Mouse (Mus musculus) central nervous system, embryonic 18 days (tissue): ENCODE measurements around the gene Nr1d2. TPM values are rescaled to one million over a fixed set of nuclear protein-coding genes. Genes with fewer than 3 reads are reported as not detected.

ENCODE experiments used
- polyA plus RNA-seq: library from polyadenylated mRNA; depleted of rRNA; stranded (reverse); fragments of >200 nt; gene quantifications from 2 replicates; pipeline ENCODE4 v1.2.3, GENCODE M21; 2012; rRNA removed

Gene Nr1d2
- 6.3 and 6.6 TPM in 2 replicates for polyA plus RNA-seq

DNA sequence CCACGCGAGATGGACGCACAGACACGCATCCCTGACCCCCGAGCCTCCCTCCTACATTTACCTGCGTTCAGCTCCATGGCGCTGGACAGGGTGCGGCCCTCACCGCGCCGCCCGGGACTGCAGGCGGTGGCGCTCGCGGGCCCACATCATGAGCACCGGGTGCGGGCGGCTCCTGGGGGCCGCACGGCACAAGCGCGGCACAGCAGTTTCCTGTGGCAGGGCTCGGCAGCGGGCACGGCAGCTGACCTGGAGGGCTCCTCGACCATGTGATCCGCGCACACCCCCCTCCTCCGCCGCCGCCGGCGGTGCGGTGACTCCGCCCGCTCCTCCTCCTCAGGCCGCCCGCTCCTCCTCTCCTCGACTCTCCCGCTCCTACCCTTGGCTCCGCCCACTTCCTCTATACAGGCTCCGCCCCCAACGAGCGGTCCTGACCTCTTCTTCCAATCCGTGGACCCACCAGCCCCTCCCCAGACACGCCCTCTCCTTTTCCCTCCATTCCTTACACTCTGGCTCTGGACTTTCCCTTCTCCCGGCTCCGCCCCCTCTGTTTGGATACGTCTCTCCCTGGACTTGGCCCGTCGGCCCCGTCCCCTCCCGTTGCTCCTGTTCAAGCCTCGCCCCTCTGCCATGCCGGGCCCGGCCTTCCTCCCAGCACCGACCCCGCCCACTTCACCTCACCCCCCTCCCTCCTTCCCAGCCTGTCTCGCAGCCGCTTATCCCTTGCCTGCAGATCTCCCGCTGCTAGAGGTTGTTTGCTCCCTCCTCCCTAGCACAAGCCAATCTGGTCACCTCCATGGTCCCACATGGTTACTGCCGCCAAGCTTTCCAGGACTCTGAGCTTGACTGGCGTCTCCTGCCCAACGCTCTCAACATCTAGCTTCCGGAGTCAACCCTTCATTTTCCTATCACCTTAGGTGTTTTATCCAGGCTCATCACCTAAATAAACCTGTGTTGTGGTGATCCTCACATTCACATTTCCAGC, at the start of gene Nr1d2:
TSS of gene Nr1d2 (minus strand) at position 378 of the 982 bp plus-strand sequence.

DNA sequence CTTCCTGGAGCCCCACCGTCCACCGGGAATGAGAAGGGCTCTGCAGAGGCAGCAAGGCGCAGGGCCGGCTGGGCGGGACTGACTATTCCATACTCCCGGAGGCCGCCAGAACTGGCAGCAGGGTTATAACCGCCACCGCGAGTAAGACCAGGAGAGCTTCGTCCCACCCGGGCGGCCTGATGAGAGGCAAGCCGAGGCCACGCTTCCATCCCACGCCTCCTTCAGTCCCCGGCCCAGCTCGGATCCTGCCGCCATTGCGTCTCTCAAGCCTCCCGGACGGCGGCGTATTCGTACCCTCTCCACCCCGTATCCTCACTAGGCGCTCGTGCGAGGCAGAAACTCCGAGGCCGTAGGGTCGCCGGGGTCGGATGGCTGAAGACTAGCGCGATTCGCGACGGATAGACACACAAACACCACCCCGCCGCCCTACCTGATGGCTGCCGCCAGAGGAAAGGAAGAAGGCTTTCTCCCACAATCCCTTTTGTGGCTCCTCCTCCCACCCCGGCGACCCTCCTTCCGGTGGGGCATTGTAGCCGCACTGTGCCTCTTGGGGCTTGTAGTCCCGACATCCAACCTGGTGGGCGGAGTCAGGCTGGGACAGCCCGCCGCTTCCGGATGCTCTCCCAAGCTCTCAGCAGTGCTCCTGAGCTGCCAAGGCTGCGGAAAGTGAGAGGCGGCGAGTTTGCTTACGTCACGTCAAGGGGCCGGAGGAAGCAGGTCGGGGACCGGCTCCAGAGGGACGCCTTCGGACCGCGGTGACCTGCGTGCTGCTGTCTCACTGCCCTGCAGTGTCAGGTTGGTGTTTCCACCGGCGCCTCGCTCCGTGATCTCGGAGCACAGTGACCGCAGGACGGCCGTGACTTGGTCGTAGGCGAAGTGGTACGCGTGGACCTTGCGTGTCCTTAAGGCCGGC, 31.9 kb upstream of the Nr1d2 start, which contains the start of the genes Nkiras1 and Rpl15:
TSS of gene Nkiras1 (plus strand) at position 608 of the 913 bp plus-strand sequence.
TSS of gene Rpl15 (minus strand) at position 863 of the 913 bp plus-strand sequence.

Other genes with a start within 250 kb of the Nr1d2 start
- gene Nkiras1, start 32.0 kb upstream of the Nr1d2 start, polyA plus RNA-seq, result 44.5 and 45.4 TPM in 2 replicates
- gene Rpl15, start 32.3 kb upstream of the Nr1d2 start, polyA plus RNA-seq, result 911 and 958 TPM in 2 replicates
- 143 and 148 TPM in 2 replicates for gene Ube2e1, start 92.7 kb upstream of the Nr1d2 start, polyA plus RNA-seq